Mouse (Mus musculus): ENCODE measurements around the gene Elavl1.

DNA sequence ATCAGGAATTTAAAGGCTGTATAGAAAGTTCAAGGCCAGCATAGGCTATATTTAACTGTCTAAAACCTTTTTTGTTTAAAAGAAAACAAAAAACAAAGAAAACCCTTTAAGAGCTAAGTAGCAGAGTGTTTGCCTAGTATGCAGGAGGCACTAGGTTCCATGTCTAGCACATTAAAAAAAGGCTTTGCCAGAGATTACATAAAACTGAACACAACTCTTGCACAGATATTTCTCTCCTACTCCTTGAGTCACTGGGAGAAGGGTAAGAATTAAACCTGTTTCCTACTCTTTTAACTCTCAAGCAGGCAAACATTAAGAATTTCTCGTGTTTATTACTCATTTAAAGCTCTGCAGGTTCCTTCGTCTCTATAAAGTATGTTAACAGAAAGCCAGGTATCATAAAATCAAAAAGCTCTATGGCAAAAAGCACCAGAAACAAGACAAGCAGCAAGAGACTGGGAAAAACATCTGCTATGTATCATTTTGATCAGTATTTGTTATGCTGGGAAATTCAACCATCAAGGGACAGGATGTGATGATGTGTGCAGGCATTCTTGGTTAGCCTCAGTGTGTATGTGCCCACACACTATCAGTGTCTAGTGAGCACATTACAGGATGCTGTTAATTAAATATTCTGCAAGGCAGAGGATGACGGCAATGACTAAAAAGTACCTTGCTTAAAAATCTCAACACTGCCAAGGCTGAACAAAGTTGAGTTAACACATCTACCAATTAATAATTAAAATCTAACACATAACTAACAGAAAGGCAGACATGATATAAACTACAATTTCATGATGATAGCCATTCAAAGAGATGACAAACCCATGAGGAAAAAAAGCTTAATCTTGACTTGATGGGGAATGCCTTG lies 11.7 kb downstream of the Elavl1 start:
- TF ChIP-seq ETS1 (conservative IDR thresholded peaks at IDR 0.05; ENCODE audit: low read depth, low read length) (no peak), CTCF (conservative IDR thresholded peaks at IDR 0.05 in 1 of 2, IDR thresholded peaks at IDR 0.05 in 1 of 2; ENCODE audit: low read depth in 2 of 2, low read length in 2 of 2) (no peak), POLR2A (IDR thresholded peaks at IDR 0.05; ENCODE audit: low read depth, low read length) (no peak), USF1 (IDR thresholded peaks at IDR 0.05; ENCODE audit: low read depth, low read length) (no peak), MYC (IDR thresholded peaks at IDR 0.05; ENCODE audit: low read depth, low read length) (no peak), MAFK (IDR thresholded peaks at IDR 0.05; ENCODE audit: insufficient replicate concordance, low read length) (no peak), TCF12 (IDR thresholded peaks at IDR 0.05; ENCODE audit: low read depth, low read length) (no peak), EP300 (IDR thresholded peaks at IDR 0.05; ENCODE audit: low read length) (no peak), NRF1 (IDR thresholded peaks at IDR 0.05; ENCODE audit: low read depth, low read length) (no peak), SIN3A (IDR thresholded peaks at IDR 0.05; ENCODE audit: low read length) (no peak), JUND (conservative IDR thresholded peaks at IDR 0.05; ENCODE audit: low read depth, low read length) (no peak), MXI1 (IDR thresholded peaks at IDR 0.05; ENCODE audit: low read depth, low read length) (no peak), ZMIZ1 (IDR thresholded peaks at IDR 0.05; ENCODE audit: low read depth, low read length) (no peak), CHD2 (IDR thresholded peaks at IDR 0.05; ENCODE audit: low read length) (no peak)

Data from CH12.LX (cell line).